Mouse (Mus musculus): ENCODE data around the gene Lrrc42. TPM values are rescaled to one million over a fixed set of nuclear protein-coding genes. Genes with fewer than 3 reads are reported as not detected.

Gene Lrrc42
- polyA plus RNA-seq, 1 experiment = 9.3 TPM

DNA sequence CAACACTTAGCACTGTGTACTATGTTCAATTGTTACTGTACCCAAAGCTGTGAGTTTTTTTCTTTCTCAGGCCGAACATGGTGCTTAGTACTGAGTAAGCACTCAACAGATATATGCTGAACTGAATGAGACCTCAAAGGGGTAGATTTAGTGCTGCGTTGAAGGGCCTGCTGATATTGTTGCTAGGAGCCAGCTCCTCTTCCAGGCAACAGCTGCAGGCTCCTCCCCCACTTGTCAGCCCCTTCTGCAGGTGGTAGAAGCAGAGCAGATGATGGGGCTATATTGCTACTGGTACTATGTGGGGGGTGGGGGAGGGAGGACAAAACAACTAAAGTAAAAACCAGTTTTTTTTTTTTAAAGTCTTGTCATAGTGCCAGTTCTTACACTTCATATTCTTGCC lies 3.9 kb downstream of the Lrrc42 start:
- 78% methylated on average over 2 of the region's 2 CpGs for WGBS
- no peak overlapping the region for H3K4me3 ChIP-seq (ENCODE audit: low read depth, low read length)
- no peak overlapping the region for H3K27ac ChIP-seq (ENCODE audit: insufficient read depth, low read depth, low read length)
- H3K36me3 ChIP-seq (ENCODE audit: control insufficient read depth, insufficient read depth, low read length) = peaks cover 9% of the 10 kb centered on the region
- TF ChIP-seq CTCF (IDR thresholded peaks at IDR 0.05; ENCODE audit: extremely low read depth, insufficient read length, insufficient replicate concordance, low read depth, low read length) (no peak), POLR2A (IDR thresholded peaks at IDR 0.05; ENCODE audit: low read depth, low read length) (no peak)
- peaks cover 6% of the 10 kb centered on the region; the same call in 1 of the 2 replicates for H3K4me1 ChIP-seq (ENCODE audit: control insufficient read depth, insufficient read depth, insufficient read length, low read length)
- H3K27me3 ChIP-seq (ENCODE audit: control insufficient read depth, insufficient read depth, low read length) = no peaks in the 10 kb centered on the region

DNA sequence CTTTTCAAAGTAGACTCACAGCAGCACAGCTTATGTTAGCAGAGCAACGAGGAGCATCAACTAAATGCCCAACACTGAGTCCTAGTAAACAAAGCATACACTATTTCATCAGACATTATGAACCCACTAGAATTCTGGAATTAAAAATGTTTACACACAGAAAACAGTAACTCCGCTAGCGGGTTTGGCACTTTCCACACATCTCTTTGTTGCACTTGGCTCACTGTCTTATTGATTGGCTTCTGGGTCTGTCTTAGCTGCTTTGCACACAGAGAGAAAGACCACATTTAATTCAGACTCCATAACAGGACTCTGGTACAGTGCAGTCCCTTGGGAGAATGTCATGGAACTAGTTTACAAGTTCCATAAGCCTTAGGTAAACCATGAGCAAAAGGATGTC lies 5.3 kb downstream of the Lrrc42 start:
- Histone ChIP-seq H3K27ac (ENCODE audit: insufficient read depth, low read depth, low read length) (no peak overlapping the region), H3K4me1 (ENCODE audit: control insufficient read depth, insufficient read depth, insufficient read length, low read length) (peaks cover 4% of the 10 kb centered on the region; the same call in 1 of the 2 replicates), H3K4me3 (ENCODE audit: low read depth, low read length) (no peak overlapping the region), H3K27me3 (ENCODE audit: control insufficient read depth, insufficient read depth, low read length) (no peaks in the 10 kb centered on the region), H3K36me3 (ENCODE audit: control insufficient read depth, insufficient read depth, low read length) (peaks cover 9% of the 10 kb centered on the region)
- no peak for TF ChIP-seq CTCF (IDR thresholded peaks at IDR 0.05; ENCODE audit: extremely low read depth, insufficient read length, insufficient replicate concordance, low read depth, low read length)
- no peak for TF ChIP-seq POLR2A (IDR thresholded peaks at IDR 0.05; ENCODE audit: low read depth, low read length)
- 81% methylated on average over 3 of the region's 3 CpGs for WGBS

DNA sequence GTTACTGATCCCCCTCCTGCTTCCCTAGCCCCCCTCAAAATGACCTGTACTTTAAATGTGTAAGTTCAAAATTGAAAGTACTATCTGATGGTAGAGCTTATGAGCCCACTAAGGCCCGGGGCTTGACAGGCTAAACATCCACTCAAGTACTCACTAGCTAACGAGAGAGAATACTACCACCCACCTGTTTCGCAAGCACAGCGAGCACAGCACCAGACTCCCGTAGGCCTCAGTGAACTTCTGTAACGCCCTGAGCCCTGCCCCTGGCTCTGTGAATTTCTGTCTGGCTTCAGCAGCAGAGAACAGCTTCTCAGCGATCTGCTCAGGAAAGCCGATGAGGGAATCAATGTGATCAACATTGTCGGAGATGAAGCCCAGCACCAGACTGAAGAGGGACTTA lies 6.2 kb downstream of the Lrrc42 start:
- WGBS = 78% methylated on average over 9 of the region's 9 CpGs
- TF ChIP-seq CTCF (IDR thresholded peaks at IDR 0.05; ENCODE audit: extremely low read depth, insufficient read length, insufficient replicate concordance, low read depth, low read length) (no peak), POLR2A (IDR thresholded peaks at IDR 0.05; ENCODE audit: low read depth, low read length) (no peak)
- H3K4me3 ChIP-seq (ENCODE audit: low read depth, low read length) = no peak overlapping the region
- H3K4me1 ChIP-seq (ENCODE audit: control insufficient read depth, insufficient read depth, insufficient read length, low read length) = peaks cover 2% of the 10 kb centered on the region; the same call in 1 of the 2 replicates
- H3K27ac ChIP-seq (ENCODE audit: insufficient read depth, low read depth, low read length) = no peak overlapping the region
- peaks cover 11% of the 10 kb centered on the region for H3K36me3 ChIP-seq (ENCODE audit: control insufficient read depth, insufficient read depth, low read length)
- no peaks in the 10 kb centered on the region for H3K27me3 ChIP-seq (ENCODE audit: control insufficient read depth, insufficient read depth, low read length)

DNA sequence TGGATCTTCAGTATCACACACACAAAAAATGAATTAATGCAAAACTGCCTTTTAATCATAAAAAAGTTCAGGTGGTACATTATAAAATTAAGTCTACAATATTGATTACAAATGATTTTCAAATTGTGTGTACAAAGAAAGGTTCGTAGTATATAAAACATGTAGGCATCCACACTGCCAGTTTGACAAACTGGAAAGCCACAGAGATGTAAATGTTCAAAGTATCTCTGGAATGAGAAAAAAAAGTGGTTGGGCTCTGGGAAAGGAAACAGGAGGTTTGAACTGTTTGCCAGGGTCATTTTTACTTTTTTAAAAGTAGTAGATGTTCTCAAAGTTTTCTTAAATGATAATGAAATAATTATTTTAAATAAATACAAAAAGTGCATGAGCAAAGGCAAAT lies 7.3 kb downstream of the Lrrc42 start:
- Histone ChIP-seq H3K36me3 (ENCODE audit: control insufficient read depth, insufficient read depth, low read length) (peaks cover 11% of the 10 kb centered on the region), H3K4me3 (ENCODE audit: low read depth, low read length) (no peak overlapping the region), H3K4me1 (ENCODE audit: control insufficient read depth, insufficient read depth, insufficient read length, low read length) (no peaks in the 10 kb centered on the region; the same call in 1 of the 2 replicates), H3K27me3 (ENCODE audit: control insufficient read depth, insufficient read depth, low read length) (no peaks in the 10 kb centered on the region), H3K27ac (ENCODE audit: insufficient read depth, low read depth, low read length) (no peak overlapping the region)
- WGBS = 73% methylated on average over 1 of the region's 1 CpGs
- no peak for TF ChIP-seq POLR2A (IDR thresholded peaks at IDR 0.05; ENCODE audit: low read depth, low read length)
- TF ChIP-seq CTCF (IDR thresholded peaks at IDR 0.05; ENCODE audit: extremely low read depth, insufficient read length, insufficient replicate concordance, low read depth, low read length) = no peak

DNA sequence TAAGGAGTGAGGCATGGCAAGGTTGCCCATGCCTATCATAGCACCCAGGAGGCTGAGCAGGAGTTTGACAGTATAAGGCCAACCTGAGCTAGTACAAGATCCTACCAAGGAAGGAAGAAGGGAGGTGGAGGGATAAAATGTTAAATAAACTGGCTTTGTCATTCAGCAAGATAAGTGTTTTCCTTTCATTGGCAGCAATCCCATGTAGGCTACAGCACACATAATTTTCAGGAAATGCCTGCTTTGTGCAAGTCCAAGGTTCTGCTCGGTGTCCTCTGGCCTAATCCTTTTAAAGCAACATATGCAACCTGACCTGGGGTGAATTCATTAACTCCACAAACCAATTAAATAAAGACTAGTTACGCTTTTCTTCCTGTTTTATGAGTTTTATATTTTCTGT lies 8.0 kb downstream of the Lrrc42 start:
- H3K36me3 ChIP-seq (ENCODE audit: control insufficient read depth, insufficient read depth, low read length) = peaks cover 14% of the 10 kb centered on the region
- H3K27me3 ChIP-seq (ENCODE audit: control insufficient read depth, insufficient read depth, low read length) = no peaks in the 10 kb centered on the region
- 22% methylated on average over 2 of the region's 2 CpGs for WGBS
- TF ChIP-seq POLR2A (IDR thresholded peaks at IDR 0.05; ENCODE audit: low read depth, low read length) = no peak
- no peak for TF ChIP-seq CTCF (IDR thresholded peaks at IDR 0.05; ENCODE audit: extremely low read depth, insufficient read length, insufficient replicate concordance, low read depth, low read length)
- H3K4me3 ChIP-seq (ENCODE audit: low read depth, low read length) = no peak overlapping the region
- no peak overlapping the region for H3K27ac ChIP-seq (ENCODE audit: insufficient read depth, low read depth, low read length)
- H3K4me1 ChIP-seq (ENCODE audit: control insufficient read depth, insufficient read depth, insufficient read length, low read length) = no peaks in the 10 kb centered on the region; the same call in 1 of the 2 replicates

DNA sequence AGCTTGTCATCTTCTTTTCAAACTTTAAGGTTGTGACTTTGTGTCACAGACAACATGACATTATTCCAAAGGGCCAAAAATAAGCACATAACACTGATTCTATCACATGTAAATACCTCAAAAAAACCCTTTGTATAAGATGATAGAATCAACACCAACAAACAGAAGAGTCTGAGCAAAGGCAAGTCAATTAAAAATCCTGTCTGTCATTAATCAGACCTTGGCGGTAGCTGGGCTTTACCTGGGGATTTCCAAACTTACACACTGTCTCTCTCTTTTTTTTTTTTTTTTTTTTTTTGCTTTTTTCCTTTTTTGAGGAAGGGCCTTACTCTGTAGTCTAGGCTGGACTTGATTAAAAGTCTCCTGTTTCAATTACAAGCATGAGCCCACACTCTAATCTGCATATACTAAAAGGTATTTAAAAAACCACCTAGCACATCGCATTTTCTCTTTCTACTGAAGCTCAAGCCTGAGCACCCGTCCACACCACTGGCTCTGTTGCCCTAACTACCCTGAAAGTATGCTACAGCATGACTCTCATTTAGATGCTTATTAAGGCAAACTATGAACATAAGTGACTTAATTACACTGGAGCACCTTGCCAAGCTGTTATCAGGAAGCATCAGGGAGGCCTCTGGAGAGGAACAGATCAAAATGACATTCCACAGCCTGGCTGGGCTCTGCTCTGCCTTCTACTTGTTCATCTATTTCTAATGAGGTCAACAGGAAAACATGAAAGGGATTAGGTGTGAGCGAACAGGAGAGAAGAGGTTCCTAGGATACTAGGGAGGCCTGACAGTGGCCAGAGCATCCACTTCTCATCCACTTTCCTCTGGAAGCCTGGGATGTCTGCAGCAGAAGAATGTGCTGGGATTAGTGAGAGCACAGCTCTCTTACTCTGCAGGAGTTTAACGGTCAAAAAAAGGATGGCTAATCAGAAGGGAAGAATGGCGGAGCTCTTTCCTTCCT lies 9.7 kb downstream of the Lrrc42 start:
- Histone ChIP-seq H3K27ac (ENCODE audit: insufficient read depth, low read depth, low read length) (no peak overlapping the region), H3K4me1 (ENCODE audit: control insufficient read depth, insufficient read depth, insufficient read length, low read length) (peaks cover 1% of the 10 kb centered on the region; the same call in 1 of the 2 replicates), H3K36me3 (ENCODE audit: control insufficient read depth, insufficient read depth, low read length) (peaks cover 24% of the 10 kb centered on the region), H3K4me3 (ENCODE audit: low read depth, low read length) (no peak overlapping the region), H3K27me3 (ENCODE audit: control insufficient read depth, insufficient read depth, low read length) (no peaks in the 10 kb centered on the region)
- TF ChIP-seq CTCF (IDR thresholded peaks at IDR 0.05; ENCODE audit: extremely low read depth, insufficient read length, insufficient replicate concordance, low read depth, low read length) = no peak
- TF ChIP-seq POLR2A (IDR thresholded peaks at IDR 0.05; ENCODE audit: low read depth, low read length) = no peak
- 71% methylated on average over 6 of the region's 6 CpGs for WGBS

DNA sequence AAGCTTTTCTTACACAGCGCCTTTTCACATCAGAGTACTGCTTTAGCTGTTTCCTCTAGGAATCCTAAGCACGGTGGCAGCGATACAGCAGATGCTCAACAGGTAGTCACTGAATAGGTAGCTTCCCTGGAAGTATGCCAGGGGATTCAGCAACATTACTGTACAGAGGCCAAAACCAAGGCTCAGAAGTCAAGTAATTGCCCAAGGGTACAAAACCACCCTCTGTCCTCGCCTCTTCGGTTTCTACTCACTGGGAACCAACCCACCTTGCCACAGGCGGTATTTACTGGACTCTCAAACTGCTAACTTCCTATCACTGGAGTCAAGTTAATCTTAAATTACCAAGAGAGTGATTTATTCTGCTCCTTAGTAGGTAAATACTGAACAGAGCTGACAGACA lies 13.1 kb downstream of the Lrrc42 start:
- WGBS = 94% methylated on average over 6 of the region's 6 CpGs
- H3K27ac ChIP-seq (ENCODE audit: insufficient read depth, low read depth, low read length) = no peak overlapping the region
- peaks cover 24% of the 10 kb centered on the region for H3K36me3 ChIP-seq (ENCODE audit: control insufficient read depth, insufficient read depth, low read length)
- H3K4me1 ChIP-seq (ENCODE audit: control insufficient read depth, insufficient read depth, insufficient read length, low read length) = peaks cover 8% of the 10 kb centered on the region; the same call in 1 of the 2 replicates
- no peak overlapping the region for H3K4me3 ChIP-seq (ENCODE audit: low read depth, low read length)
- TF ChIP-seq POLR2A (IDR thresholded peaks at IDR 0.05; ENCODE audit: low read depth, low read length) = no peak
- TF ChIP-seq CTCF (IDR thresholded peaks at IDR 0.05; ENCODE audit: extremely low read depth, insufficient read length, insufficient replicate concordance, low read depth, low read length) = no peak
- H3K27me3 ChIP-seq (ENCODE audit: control insufficient read depth, insufficient read depth, low read length) = no peaks in the 10 kb centered on the region
